Mouse (Mus musculus) G1E-ER4 (cell line): ENCODE results near the gene Tle3. TPM values are rescaled to one million over a fixed set of nuclear protein-coding genes. Genes with fewer than 3 reads are reported as not detected.

Experiments used
- GATA1 ChIP-seq: IDR thresholded peaks from one replicate; pipeline ENCODE4 v1.8.0; 2012; ENCODE audit warnings: low read length, inconsistent platforms
- polyA plus RNA-seq: library from polyadenylated mRNA; stranded (reverse); fragments of >175 nt; gene quantifications from 2 replicates; pipeline ENCODE4 v1.2.3, GENCODE M21; 2012

Tle3 gene
- polyA plus RNA-seq, 1 experiment = 103 TPM

- no peak for TF ChIP-seq GATA1
These were observed 59.7 kb downstream of the Tle3 start for GRCm38 (mm10) chr9:61431830-61432229.

- no peak for TF ChIP-seq GATA1
These were observed 61.0 kb downstream of the Tle3 start for GRCm38 (mm10) chr9:61433206-61433605.

- no peak for TF ChIP-seq GATA1
These were observed 61.9 kb downstream of the Tle3 start for GRCm38 (mm10) chr9:61434062-61434461.

GRCm38 (mm10) chr9:61435191-61435989 lies 63.2 kb downstream of the Tle3 start:
- TF ChIP-seq GATA1 = no peak

- no peak for TF ChIP-seq GATA1
These were observed 63.9 kb downstream of the Tle3 start for GRCm38 (mm10) chr9:61436104-61436503.

GRCm38 (mm10) chr9:61436761-61437160 lies 64.6 kb downstream of the Tle3 start:
- TF ChIP-seq GATA1 = no peak

- no peak for TF ChIP-seq GATA1
These were observed 66.9 kb downstream of the Tle3 start for GRCm38 (mm10) chr9:61439092-61439491.

- no peak for TF ChIP-seq GATA1
These were observed 67.8 kb downstream of the Tle3 start for GRCm38 (mm10) chr9:61439979-61440378.

- TF ChIP-seq GATA1 = no peak
These were observed 69.2 kb downstream of the Tle3 start for GRCm38 (mm10) chr9:61441206-61441913.

- no peak for TF ChIP-seq GATA1
These were observed 70.9 kb downstream of the Tle3 start for GRCm38 (mm10) chr9:61442951-61443630.

GRCm38 (mm10) chr9:61445151-61445550 lies 73.0 kb downstream of the Tle3 start:
- no peak for TF ChIP-seq GATA1

GRCm38 (mm10) chr9:61445711-61446222 lies 73.6 kb downstream of the Tle3 start:
- no peak for TF ChIP-seq GATA1

- TF ChIP-seq GATA1 = no peak
These were observed 74.8 kb downstream of the Tle3 start for GRCm38 (mm10) chr9:61446965-61447364.

GRCm38 (mm10) chr9:61449363-61449904 lies 77.3 kb downstream of the Tle3 start:
- no peak for TF ChIP-seq GATA1

GRCm38 (mm10) chr9:61452081-61452480 lies 79.9 kb downstream of the Tle3 start:
- TF ChIP-seq GATA1 = no peak

- TF ChIP-seq GATA1 = no peak
These were observed 83.7 kb downstream of the Tle3 start for GRCm38 (mm10) chr9:61455861-61456261.
